Mouse (Mus musculus) layer of hippocampus, postnatal 25 days (tissue): ENCODE results near the gene Ctss. TPM values are rescaled to one million over a fixed set of nuclear protein-coding genes. Genes with fewer than 3 reads are reported as not detected.

ENCODE experiments used
- total RNA-seq, 2 experiments: library from RNA; stranded (reverse); gene quantifications; 2 replicates each; pipeline ENCODE4 v1.2.3; 2021

The Ctss gene
- total RNA-seq, 2 experiments from 2014 or later, result 56.8 to 65.8 TPM

Other genes starting within 250 kb of the Ctss start
- 10 to 100 TPM; 21.5 to 24.2 TPM for gene Mindy1, start 245.4 kb upstream of the Ctss start, total RNA-seq
- gene Prune1, start 244.7 kb upstream of the Ctss start, total RNA-seq, result 10 to 100 TPM; 20.6 to 22.6 TPM
- 1 to 10 TPM in 1 of 2 experiments, under 1 TPM in 1; 0.47 to 1.2 TPM for gene Anxa9, start 219.6 kb upstream of the Ctss start, total RNA-seq
- 10 to 100 TPM; 71.2 to 73.9 TPM for gene Cers2, start 212.0 kb upstream of the Ctss start, total RNA-seq
- gene Setdb1, start 169.6 kb upstream of the Ctss start, total RNA-seq, result 10 to 100 TPM; 34.3 to 39.4 TPM
- gene 4930558C23Rik, start 123.9 kb upstream of the Ctss start, total RNA-seq, result not detected
- gene Arnt, start 92.4 kb upstream of the Ctss start, total RNA-seq, result 10 to 100 TPM; 28.5 to 40.4 TPM
- gene Ctsk, start 27.5 kb upstream of the Ctss start, total RNA-seq, result 1 to 10 TPM; 3.5 to 4.2 TPM
- not detected for gene Hormad1, start 32.9 kb downstream of the Ctss start, total RNA-seq
- 10 to 100 TPM; 22.3 to 25.2 TPM for gene Golph3l, start 62.1 kb downstream of the Ctss start, total RNA-seq
- gene Ensa, start 98.2 kb downstream of the Ctss start, total RNA-seq, result 100 to 1,000 TPM; 298 to 321 TPM
- 10 to 100 TPM; 54.6 to 61.6 TPM for gene Mcl1, start 132.0 kb downstream of the Ctss start, total RNA-seq
- gene Adamtsl4, start 161.1 kb downstream of the Ctss start, total RNA-seq, result 1 to 10 TPM; 3.7 to 4.0 TPM
- gene Ecm1, start 212.8 kb downstream of the Ctss start, total RNA-seq, result 1 to 10 TPM; 7.8 to 10.0 TPM
- gene Tars2, start 233.4 kb downstream of the Ctss start, total RNA-seq, result 10 to 100 TPM; 37.8 to 44.3 TPM